10 mouse cellular contexts compared by ENCODE assay signal in the genomic region with DNA sequence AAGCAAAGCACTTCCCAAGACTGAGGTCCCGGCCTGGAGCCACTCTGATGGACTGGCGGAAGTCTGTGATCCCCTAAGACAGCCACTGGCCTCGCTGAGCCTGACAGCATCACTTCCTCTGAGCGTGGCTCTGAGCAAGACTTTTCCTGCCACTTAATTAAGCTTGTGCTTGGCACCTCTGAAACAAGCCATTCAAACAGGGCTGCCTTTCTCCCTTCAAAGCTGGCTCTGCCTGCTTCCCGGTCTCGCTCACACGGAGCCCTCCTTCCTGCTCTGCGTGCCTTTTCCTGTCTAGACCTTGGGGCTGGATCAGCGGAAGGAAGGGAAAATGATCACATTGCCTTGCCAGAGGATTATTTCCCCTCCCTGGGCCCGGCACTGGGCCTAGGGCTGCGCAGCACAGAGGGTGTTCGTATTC.
DNase-seq lines count a peak whose midpoint lies in the region; ATAC-seq and TF ChIP-seq lines count a peak whose summit lies in the region.
"Had no signal": no experiment of that assay in that cellular context is flagged by ENCODE, and none has a peak within 500 bp of the region (broad histone marks: within the 10 kb centered on the region; RNA-seq: fewer than 3 reads in every experiment).

No protein-coding gene starts in this region.

- no peaks in the 10 kb centered on the region for H3K4me1 ChIP-seq in hindbrain, embryonic 11.5 days (replicated peaks; ENCODE audit: control insufficient read depth, insufficient read depth, low read length)
- no peaks in the 10 kb centered on the region for H3K4me1 ChIP-seq in hindbrain, embryonic 13.5 days (replicated peaks)
- peaks cover 32% of the 10 kb centered on the region for H3K4me1 ChIP-seq in embryonic facial prominence, embryonic 10.5 days
- H3K4me1 ChIP-seq in liver, postnatal 0 days (ENCODE audit: insufficient read depth), result no peaks in the 10 kb centered on the region
- H3K4me1 ChIP-seq: neural tube, embryonic 12.5 days had no signal

- TF ChIP-seq CTCF in liver, postnatal 0 days (IDR thresholded peaks at IDR 0.05; ENCODE audit: low read depth), result no peak

- H3K36me3 ChIP-seq in hindbrain, embryonic 11.5 days (ENCODE audit: control insufficient read depth, insufficient read depth, low read length), result no peaks in the 10 kb centered on the region
- H3K36me3 ChIP-seq in hindbrain, embryonic 13.5 days, result no peaks in the 10 kb centered on the region
- no peaks in the 10 kb centered on the region for H3K36me3 ChIP-seq in embryonic facial prominence, embryonic 10.5 days (replicated peaks)
- 0 out of 2 replicates have a peak, but pooled peaks cover 1% of the 10 kb centered on the region for H3K36me3 ChIP-seq in liver, postnatal 0 days (replicated peaks; ENCODE audit: insufficient read depth, low read length)
- H3K36me3 ChIP-seq: neural tube, embryonic 12.5 days had no signal

- H3K9me3 ChIP-seq in hindbrain, embryonic 11.5 days (ENCODE audit: control insufficient read depth, low read length), result no peaks in the 10 kb centered on the region
- H3K9me3 ChIP-seq in hindbrain, embryonic 13.5 days, result no peaks in the 10 kb centered on the region
- no peaks in the 10 kb centered on the region for H3K9me3 ChIP-seq in embryonic facial prominence, embryonic 10.5 days
- no peaks in the 10 kb centered on the region for H3K9me3 ChIP-seq in liver, postnatal 0 days (ENCODE audit: low read length)
- H3K9me3 ChIP-seq: neural tube, embryonic 12.5 days had no signal

- H3K9ac ChIP-seq in hindbrain, embryonic 11.5 days (ENCODE audit: low read depth, low read length), result peak overlapping the region; percentile 23; the same call in 1 of the 2 replicates
- no peak overlapping the region for H3K9ac ChIP-seq in hindbrain, embryonic 13.5 days
- no peak overlapping the region for H3K9ac ChIP-seq in liver, postnatal 0 days (replicated peaks)
- H3K9ac ChIP-seq: neural tube, embryonic 12.5 days had no signal

- TF ChIP-seq EP300 in liver, postnatal 0 days (IDR thresholded peaks at IDR 0.05; ENCODE audit: low read depth), result no peak

- H3K4me3 ChIP-seq in hindbrain, embryonic 11.5 days (ENCODE audit: low read depth, low read length), result no peak overlapping the region
- no peak overlapping the region for H3K4me3 ChIP-seq in hindbrain, embryonic 13.5 days
- H3K4me3 ChIP-seq in embryonic facial prominence, embryonic 10.5 days, result no peak overlapping the region
- no peak overlapping the region for H3K4me3 ChIP-seq in liver, postnatal 0 days (ENCODE audit: low read depth, low read length)
- H3K4me3 ChIP-seq: neural tube, embryonic 12.5 days had no signal

- no peak for ATAC-seq in hindbrain, embryonic 11.5 days (ENCODE audit: low FRiP score)
- ATAC-seq in hindbrain, embryonic 13.5 days (ENCODE audit: low FRiP score), result no peak
- ATAC-seq in liver, postnatal 0 days, result peak; percentile 25; the same call in 1 of the 2 replicates
- no peak for ATAC-seq in monocyte, adult 5-6 weeks (replicated peaks; ENCODE audit: insufficient number of reproducible peaks, low FRiP score, low TSS enrichment, poor library complexity, severe bottlenecking)
- ATAC-seq: intestine, postnatal 0 days had no signal

- H3K27me3 ChIP-seq in hindbrain, embryonic 11.5 days (ENCODE audit: control insufficient read depth, insufficient read depth, low read length), result no peaks in the 10 kb centered on the region
- H3K27me3 ChIP-seq in hindbrain, embryonic 13.5 days, result no peaks in the 10 kb centered on the region
- H3K27me3 ChIP-seq in embryonic facial prominence, embryonic 10.5 days (replicated peaks; ENCODE audit: low read depth, poor library complexity, severe bottlenecking), result peaks cover 4% of the 10 kb centered on the region; the same call in 1 of the 2 replicates
- no peaks in the 10 kb centered on the region for H3K27me3 ChIP-seq in liver, postnatal 0 days (ENCODE audit: insufficient read depth, low read length)
- H3K27me3 ChIP-seq: neural tube, embryonic 12.5 days had no signal

- no peak overlapping the region for H3K4me2 ChIP-seq in hindbrain, embryonic 11.5 days (replicated peaks; ENCODE audit: low read depth, low read length)
- H3K4me2 ChIP-seq in hindbrain, embryonic 13.5 days, result no peak overlapping the region
- H3K4me2 ChIP-seq in liver, postnatal 0 days (ENCODE audit: low read depth, low read length), result no peak overlapping the region
- H3K4me2 ChIP-seq: neural tube, embryonic 12.5 days had no signal

- peak; percentile 10 for DNase-seq in hindbrain, embryonic 11.5 days (ENCODE audit: low spot score)
- DNase-seq in embryonic facial prominence, embryonic 10.5 days (ENCODE audit: low spot score), result peak; percentile 52
- DNase-seq in kidney, adult 11 months, result peak; percentile 69
- DNase-seq in liver, postnatal 0 days, result peak; percentile 19
- no peak for DNase-seq in left cerebral cortex, adult 18-20 months (ENCODE audit: low spot score in 2 of 2)
- no peak for DNase-seq in cerebellum, adult 8-10 months

- WGBS in hindbrain, embryonic 11.5 days, result 61% methylated on average over 12 of the region's 12 CpGs
- WGBS in hindbrain, embryonic 13.5 days, result 63% methylated on average over 12 of the region's 12 CpGs
- WGBS in embryonic facial prominence, embryonic 10.5 days, result 33% methylated on average over 12 of the region's 12 CpGs
- 38% methylated on average over 12 of the region's 12 CpGs for WGBS in liver, postnatal 0 days (ENCODE audit: insufficient replicate concordance)

- no peak overlapping the region for H3K27ac ChIP-seq in hindbrain, embryonic 11.5 days (ENCODE audit: low read depth, low read length)
- H3K27ac ChIP-seq in hindbrain, embryonic 13.5 days, result no peak overlapping the region
- peak overlapping the region; percentile 77 for H3K27ac ChIP-seq in embryonic facial prominence, embryonic 10.5 days (replicated peaks)
- no peak overlapping the region for H3K27ac ChIP-seq in liver, postnatal 0 days (ENCODE audit: low read depth)
- H3K27ac ChIP-seq: neural tube, embryonic 12.5 days had no signal

Comparison
In these comparisons a context has a peak if more than half of its experiments do, and no peak if none do; other contexts are left out.
1. DNase-seq: peak in hindbrain, embryonic 11.5 days (single experiment), embryonic facial prominence, embryonic 10.5 days (single experiment), kidney, adult 11 months (single experiment) and liver, postnatal 0 days (single experiment); none in left cerebral cortex, adult 18-20 months (0 of 2) and cerebellum, adult 8-10 months (single experiment).